Mouse (Mus musculus) ovary, postnatal 14 days (tissue): ENCODE data around the gene Cyp2u1.

Experiments
- DNase-seq: peaks from one replicate; pipeline ENCODE4 v3.0.0; 2022; ENCODE audit warnings: low spot score

Gene Cyp2u1

GRCm38 (mm10) chr3:131254991-131255390 is 48.0 kb downstream of the Cyp2u1 start:
- DNase-seq, result no peak

- no peak for DNase-seq
These were observed 51.4 kb downstream of the Cyp2u1 start for GRCm38 (mm10) chr3:131251601-131252000.

- no peak for DNase-seq
These were observed 52.0 kb downstream of the Cyp2u1 start for GRCm38 (mm10) chr3:131250978-131251377.

- no peak for DNase-seq
These were observed 52.7 kb downstream of the Cyp2u1 start for GRCm38 (mm10) chr3:131250283-131250682.

GRCm38 (mm10) chr3:131248444-131248843 is 54.6 kb downstream of the Cyp2u1 start:
- no peak for DNase-seq

- no peak for DNase-seq
These were observed 55.2 kb downstream of the Cyp2u1 start for GRCm38 (mm10) chr3:131247851-131248250.

- DNase-seq, result no peak
These were observed 55.6 kb downstream of the Cyp2u1 start for GRCm38 (mm10) chr3:131247447-131247846.

- DNase-seq, result no peak
These were observed 56.4 kb downstream of the Cyp2u1 start for GRCm38 (mm10) chr3:131246579-131247046.

GRCm38 (mm10) chr3:131245766-131246578 is 57.1 kb downstream of the Cyp2u1 start:
- DNase-seq, result peak; percentile 69
